Mouse (Mus musculus): ENCODE data around the gene Birc3. TPM values are rescaled to one million over a fixed set of nuclear protein-coding genes. Genes with fewer than 3 reads are reported as not detected.
"Not testable (repeated sequence)": the region's sequence is repeated elsewhere in the genome, so short reads cannot be mapped to it uniquely, and the experiment has no call there.

The Birc3 gene
- 10 to 100 TPM; 31.1 to 33.3 TPM for total RNA-seq (2021)
- long read RNA-seq, experiment 1, partial matches to known transcripts = 0 of 7 reads
- long read RNA-seq, experiment 1, other reads (novel, unspliced or antisense) = 3 of 7 reads
- long read RNA-seq, experiment 2, transcript Birc3-201 (9 exons, 2,667 nt) = major isoform, 7 of 16 reads
- long read RNA-seq, experiment 2, partial matches to known transcripts = 2 of 16 reads
- long read RNA-seq, experiment 2, other reads (novel, unspliced or antisense) = 7 of 16 reads

DNA sequence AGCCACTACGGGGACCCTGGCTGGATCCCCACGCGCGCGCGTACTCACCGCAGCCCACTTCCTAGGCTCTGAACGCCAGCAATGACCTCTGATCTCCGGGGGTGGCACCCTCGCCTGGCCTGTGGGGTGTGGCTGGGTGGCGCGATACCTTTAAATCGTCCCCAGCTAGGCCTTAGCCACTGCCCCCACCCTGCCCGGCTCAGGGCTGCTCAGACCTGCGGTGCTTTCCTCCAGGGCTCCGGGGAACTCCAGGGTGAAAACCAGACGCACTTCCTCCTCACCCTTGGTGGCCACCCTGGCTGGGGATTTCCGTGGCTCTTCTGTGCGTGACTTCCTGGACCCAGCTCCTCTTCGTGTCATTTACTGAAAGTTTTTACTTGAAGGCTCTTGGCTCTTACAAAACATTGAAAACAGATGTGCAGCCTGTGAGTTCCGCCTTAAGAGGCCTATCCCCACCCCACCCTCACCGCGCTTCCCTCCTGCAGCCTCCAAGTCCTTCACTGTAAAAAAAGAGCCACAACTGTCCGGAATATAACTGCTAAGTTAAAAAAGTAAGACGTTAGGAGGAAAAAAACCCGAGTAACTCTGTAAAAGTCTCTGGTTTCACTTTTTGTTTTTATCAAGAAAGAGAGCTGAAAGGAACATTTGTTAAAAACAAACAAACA, at the start of gene Birc3:
Birc3 (minus strand) TSS at position 412 of the 665 bp plus-strand sequence.
- DNase-seq (ENCODE audit: low spot score in 2 of 2) = peak; percentile 21 to 45

DNA sequence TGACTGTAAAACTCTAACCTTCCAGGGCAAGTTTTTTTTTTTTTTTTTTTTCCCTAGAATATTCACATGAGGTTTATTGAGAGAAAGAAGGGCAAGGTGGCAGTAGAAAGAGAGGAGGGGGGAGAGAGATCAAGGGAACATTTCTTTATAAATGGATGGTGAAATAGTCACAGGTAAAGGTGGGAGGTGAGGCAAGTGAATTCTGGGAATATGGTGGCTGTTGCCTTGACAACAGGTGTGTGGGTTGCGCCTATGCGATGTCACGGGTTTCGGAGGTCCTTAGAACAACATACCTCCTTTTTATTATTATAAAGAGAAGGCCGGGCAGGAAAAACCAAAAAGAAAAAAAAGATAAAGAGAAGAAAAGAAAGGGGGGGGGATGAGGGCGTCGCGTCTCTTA, 41.9 kb upstream of the Birc3 start:
- DNase-seq (ENCODE audit: low spot score in 2 of 2) = no peak

DNA sequence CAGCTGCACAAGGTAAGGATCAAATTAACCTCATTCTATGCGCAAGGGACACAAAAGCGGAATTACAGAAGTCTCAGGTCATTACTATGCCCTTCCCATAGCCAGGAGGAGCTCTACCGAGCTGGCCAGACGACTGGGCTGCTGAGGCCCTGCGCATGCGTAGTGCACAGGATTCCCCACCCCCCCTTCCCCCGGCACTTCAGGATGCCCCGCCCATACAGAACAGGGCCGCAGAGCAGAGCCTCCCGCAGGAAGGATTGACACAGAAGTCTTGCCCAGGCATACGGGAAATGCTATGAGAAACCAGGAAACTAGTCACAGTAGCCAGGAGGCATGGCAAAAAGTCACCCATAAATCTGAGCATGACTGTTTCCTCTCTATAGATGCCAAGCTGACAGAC, 41.5 kb upstream of the Birc3 start:
- DNase-seq (ENCODE audit: low spot score in 2 of 2) = peak in 1 of 2 experiments; percentile 24

DNA sequence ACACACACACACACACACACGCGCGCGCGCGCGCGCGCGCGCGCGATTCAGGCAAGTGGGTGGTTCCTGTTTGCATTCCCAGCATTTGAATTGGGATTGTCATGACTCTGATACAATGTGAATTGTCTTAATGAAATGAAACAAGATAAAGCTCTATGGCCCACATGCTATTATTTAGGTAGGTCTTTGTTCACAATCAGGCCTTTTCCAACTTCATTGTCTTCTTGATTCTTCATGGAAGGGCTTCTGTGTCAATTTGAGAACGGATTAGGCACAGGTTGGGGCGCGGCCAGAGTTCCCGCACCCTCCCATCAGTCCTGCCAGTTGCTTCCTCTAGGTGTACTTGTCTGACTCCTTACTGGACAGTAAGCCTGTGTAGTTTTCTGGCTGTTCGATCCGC, 41.0 kb upstream of the Birc3 start:
- DNase-seq (ENCODE audit: low spot score in 2 of 2) = no peak

DNA sequence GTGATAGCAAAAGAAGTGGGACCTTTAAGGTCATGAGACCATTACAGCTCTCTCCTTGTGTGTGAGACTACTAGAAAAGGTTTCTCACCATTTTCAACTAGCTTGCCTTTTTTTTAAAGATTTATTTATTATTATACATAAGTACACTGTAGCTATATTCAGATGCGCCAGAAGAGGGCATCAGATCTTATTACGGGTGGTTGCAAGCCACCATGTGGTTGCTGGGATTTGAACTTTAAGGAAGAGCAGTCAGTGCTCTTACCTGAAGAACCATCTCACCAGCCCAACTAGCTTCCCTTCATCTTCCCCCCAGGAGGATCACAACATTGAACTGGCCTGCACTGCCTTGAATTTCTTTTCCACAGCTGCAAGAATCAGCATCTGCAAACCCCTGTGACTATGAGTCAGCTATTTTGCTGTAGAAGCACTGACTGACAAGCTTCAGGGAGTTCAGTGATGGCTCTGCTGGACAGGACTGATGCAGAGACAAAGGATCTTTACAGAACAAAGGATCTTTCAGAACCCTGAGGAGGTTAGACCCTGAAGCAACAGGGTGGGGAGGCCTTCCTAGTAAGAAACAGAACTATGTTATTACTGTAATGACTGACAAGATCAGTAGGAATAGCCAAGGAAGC, 34.5 kb upstream of the Birc3 start:
- no peak for DNase-seq (ENCODE audit: low spot score in 2 of 2)

DNA sequence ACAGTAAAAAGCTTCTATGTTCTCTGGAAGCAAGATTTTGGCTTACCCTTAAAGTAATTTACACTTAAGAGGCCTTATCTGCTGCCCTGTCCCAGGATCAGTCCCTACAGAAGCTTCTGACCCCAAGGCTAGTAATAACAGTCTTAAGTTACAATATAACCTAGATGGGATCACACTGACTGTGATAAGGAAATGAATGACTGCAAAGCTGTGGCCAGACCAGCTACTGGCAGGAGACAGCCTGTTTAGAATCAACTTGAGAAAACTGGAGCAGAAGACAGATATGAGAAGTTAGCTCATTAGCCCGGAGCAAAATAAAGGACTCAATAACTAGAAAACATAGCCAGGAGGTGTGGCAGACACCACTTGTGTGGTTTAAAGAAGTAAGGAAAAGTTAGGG, 33.6 kb upstream of the Birc3 start:
- DNase-seq (ENCODE audit: low spot score in 2 of 2) = no peak

DNA sequence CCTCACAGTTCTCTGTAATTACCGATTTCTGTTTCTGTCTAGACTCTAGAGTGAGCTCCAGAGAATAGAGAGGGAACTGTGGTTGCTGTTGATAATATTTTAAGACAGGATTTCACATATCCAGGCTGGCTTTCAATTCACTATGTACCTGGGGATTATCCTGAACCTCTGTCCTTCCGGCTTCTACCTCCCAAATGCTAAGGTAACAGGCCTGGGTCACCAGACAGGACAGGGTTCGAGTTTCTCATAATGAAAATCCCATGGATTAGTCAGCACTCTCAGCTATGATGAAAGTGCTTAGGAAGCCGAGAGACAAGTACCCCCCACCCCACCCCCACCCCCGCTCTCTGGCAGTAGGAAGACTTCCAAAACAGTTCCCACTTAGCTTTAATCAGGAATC, 30.8 kb upstream of the Birc3 start:
- no peak for DNase-seq (ENCODE audit: low spot score in 2 of 2)

DNA sequence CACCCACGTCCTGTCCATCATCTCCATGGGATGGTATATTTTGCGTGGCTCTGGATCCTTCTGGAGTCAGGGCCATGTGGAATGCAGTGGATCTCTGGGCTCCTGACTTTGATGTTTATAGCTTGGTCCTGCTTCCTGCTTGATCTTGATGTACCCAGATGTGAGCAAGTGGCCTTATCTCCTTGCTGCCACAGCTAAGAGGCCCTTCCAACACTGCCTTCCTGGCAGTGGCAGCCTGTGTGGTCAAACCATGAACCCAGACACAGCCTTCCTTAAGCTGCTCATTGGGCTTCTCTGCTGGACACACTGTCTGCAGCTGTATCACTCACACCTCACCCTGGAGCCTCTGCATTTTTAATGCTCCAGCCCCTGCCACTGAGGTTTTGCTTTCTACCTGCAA, 30.3 kb upstream of the Birc3 start:
- no peak for DNase-seq (ENCODE audit: low spot score in 2 of 2)

DNA sequence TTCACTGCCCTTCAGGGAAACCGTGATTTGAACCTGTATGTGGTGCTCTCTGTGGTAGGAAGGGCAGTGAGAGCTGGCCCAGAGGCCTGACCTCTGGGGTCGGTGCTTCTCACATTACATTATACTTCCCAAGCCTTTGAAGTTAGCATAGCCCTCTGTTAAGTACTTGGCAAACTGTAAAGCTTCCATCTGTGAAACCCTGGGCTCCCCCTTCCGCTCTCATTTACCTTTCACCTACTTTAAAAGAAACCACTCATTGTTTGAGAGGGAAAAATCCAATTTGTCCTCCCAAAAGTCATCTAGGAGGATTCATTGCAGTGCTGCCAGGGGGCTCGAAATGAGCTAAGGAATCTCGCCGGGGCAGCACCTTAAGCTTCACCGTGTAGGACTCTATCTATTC, 29.3 kb upstream of the Birc3 start:
- no peak for DNase-seq (ENCODE audit: low spot score in 2 of 2)

DNA sequence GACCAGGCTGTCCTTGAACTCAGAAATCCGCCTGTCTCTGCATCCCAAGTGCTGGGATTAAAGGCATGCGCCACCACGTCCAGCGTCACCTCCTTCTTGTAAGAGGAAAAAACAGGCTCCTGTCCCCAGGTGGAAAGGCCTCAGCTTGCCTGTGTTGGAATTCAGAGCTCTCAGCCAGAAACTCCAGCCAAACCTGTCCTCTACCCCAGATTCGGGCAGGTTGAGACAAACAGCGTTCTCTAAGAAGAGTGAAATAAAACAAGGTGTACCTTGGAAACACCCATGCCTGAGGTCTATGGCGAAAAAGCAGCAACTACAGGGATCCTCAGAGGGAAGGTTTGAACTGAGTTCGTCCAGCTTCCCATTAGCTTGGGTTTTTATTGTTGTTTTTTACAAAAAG, 28.0 kb upstream of the Birc3 start:
- no peak for DNase-seq (ENCODE audit: low spot score in 2 of 2)

DNA sequence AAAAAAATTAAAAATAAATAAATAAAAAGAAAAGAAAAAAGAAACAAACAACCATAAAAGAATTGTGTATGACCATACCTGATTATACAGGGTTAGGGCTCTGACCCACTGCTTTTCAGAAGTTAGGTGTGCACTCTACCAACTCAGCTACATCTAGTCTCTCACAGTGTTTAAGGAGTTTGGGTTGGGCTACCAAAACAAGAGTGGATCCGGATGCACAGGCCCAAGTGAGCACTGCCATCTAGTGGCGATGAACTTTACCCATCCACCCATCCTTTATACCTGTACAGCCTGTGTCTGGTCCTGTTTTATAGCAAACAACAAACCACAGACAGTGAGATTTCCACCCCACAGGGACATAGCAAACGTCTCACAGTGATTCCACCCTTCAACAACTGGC, 24.5 kb upstream of the Birc3 start:
- DNase-seq (ENCODE audit: low spot score in 2 of 2) = peak in 1 of 2 experiments; percentile 48

DNA sequence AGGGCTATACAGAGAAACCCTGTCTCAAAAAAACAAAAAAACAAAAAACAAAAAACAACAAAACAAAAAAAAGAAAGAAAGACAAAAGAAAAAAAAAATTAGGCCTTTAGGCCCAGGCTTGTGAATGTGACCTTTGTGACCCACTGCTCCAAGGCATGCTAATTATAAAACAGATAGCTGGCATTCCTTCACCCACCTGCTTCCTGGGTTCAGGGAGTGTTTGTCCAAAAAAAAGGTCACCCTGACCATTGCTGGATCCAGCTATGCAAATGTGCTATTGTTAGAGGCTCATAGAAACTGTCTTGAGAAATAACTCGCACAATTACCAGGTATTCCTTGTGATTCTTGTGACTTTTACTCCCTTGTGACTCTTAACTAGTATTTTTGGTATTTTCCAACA, 18.8 kb upstream of the Birc3 start:
- not testable (repeated sequence) for DNase-seq (ENCODE audit: low spot score in 2 of 2)

DNA sequence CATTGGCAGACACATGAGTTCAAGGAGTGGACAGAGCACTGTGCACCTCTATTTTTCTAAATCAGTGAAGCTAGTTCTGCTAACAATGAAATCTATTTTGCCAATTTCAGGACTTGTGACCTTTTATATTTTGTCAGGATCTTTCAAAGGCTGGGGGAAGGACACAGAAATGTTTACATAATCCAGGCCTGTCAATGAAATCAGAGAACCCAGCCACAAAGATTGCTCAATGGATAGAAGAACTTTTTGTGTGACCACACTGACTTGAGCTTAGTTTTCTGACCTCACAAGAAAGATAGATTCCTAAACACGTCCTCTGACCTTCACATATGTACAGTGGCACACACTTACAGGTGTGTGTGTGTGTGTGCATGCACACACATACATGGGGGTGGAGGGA, 18.2 kb upstream of the Birc3 start:
- DNase-seq (ENCODE audit: low spot score in 2 of 2) = no peak

DNA sequence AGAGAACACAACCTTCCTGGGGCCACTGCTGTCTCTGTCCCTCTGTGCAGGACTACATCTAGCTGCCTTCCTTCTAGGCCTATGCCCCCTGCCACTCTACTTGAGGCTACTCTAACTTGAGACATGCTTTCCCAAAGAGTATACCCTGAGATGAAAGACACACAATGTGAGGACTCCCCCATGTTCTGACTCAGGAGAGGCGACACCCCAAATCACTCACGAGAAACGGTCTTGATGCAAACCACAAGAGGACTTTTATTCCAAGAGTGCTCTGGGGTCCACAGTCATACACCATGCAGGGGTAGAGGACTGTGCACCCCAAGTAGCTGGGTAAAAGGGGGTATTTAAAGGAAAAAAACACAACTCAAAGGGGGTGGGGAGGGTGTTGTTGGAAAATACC, 11.4 kb upstream of the Birc3 start:
- no peak for DNase-seq (ENCODE audit: low spot score in 2 of 2)

DNA sequence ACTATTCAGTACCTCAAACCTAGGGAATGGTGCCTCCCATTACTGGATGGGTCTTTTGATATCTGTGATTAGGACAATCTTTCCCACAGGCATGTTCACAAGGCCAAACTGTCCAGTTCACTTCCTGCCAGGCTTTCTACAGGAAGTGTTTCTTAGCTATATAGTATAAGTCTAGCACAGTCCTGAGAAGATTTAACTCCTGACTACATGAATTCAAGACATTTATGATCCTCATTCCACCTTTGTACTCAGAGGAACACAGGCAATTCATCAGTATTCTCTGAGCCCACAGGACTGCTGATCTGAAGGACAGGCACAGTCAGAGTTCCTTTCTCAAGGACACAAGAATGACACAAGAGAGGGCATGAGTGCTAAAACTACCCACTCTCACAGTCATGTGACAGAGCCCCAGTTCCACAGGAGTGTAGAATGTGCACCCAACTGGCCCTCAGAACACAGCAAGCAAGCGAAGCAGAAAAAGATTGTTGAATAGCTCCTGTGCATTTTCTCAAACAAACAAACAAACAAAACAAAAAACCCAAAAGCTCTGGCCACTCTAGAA, 9.4 kb upstream of the Birc3 start:
- DNase-seq (ENCODE audit: low spot score in 2 of 2) = no peak

DNA sequence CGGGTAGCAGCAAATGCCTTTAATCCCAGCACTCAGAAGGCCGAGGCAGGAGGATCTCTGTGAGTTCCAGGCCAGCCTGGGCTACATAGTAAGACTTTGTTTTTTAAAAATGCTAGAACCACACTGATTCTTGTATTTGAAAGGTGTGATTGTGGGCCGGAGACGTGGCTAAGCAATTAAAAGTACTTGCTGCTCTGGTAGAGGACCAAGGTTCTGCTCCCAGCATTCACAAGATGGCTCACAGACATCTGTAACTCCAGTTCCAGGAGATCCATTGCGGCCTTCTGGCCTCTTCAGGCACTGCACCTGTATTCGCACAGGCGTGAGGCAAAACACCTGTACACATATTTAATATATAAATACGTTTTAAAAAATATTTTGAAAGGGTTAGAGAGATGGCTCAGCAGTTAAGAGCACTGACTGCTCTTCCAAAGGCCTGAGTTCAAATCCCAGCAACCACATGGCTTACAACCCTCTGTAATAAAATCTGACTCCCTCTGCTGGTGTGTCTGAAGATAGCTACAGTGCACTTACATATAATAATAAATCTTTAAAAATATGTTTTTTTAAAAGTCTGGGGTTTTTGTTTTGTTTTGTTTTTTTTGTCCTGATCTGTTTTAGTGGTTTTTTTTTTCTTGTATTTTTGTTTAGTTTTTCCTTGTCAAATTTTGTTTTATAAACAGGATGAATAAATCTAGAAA, 675 bp upstream of the Birc3 start:
- no peak for DNase-seq (ENCODE audit: low spot score in 2 of 2)

DNA sequence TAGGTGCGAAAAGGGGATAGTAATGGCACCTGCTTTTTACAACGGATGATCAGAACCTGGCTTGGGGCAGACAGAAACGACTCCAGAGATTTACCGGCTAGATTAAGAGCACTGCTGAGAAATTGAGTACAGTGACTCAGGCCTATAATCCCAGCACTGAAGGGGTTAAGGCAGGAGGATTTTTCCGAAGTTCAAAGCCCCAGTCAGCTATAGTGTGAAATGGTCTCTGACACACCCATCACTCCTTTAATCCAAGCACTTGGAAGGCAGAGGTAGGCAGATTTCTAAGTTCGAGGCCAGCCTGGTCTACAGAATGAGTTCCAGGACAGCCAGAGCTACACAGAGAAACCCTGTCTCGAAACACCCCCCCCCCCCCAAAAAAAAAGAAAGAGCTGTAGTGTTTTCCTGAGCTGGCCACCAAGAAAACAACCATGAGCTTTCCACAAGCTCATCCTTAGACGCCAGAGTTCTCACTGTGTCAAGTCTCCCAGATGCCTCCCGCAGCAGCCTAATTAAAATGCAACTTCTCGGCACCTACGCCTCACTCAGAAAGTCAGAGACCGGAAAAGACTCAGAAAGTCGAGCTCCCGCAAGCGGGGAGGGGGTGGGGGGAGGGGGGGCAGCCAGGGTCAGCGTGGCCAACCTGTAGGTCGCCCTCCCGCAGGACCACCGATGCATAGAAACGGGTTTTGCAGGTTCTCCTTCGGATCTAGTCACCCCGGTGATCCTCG, 777 bp downstream of the Birc3 start:
- DNase-seq (ENCODE audit: low spot score in 2 of 2) = no peak

DNA sequence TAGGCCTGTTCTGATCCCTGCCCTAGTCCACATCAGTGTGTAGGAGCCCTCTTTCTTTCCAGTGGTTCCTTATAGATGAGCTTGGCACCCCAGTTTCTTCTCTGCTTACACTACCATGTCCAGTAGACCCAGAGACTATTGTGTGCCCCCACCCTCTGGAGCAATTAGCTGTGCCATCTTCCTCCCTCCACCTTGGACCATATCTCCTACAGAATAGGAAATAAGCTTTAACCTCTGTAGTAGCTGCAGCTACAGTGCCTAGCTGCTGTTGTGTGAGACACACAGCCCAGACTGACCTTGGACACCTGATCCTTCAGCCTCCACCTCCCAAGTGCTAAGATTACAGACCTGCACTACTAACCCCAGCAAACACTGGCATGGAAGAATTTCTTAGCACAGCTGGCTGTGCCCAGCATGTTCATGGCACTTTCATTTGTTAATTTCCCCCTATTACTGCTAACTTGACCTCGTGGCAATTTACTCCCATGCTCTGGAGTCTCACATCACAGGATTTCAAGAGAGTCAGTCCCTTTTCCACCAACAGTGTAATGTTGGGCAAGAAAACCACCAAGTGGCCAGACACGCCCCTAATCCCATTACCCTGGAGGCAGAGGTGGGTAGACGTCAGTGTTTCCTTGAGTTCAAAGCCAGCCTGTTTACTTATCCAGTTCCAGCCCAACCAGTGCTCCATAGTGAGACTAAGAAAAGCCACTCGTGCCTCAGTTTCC, 1.5 kb downstream of the Birc3 start:
- DNase-seq (ENCODE audit: low spot score in 2 of 2) = no peak

DNA sequence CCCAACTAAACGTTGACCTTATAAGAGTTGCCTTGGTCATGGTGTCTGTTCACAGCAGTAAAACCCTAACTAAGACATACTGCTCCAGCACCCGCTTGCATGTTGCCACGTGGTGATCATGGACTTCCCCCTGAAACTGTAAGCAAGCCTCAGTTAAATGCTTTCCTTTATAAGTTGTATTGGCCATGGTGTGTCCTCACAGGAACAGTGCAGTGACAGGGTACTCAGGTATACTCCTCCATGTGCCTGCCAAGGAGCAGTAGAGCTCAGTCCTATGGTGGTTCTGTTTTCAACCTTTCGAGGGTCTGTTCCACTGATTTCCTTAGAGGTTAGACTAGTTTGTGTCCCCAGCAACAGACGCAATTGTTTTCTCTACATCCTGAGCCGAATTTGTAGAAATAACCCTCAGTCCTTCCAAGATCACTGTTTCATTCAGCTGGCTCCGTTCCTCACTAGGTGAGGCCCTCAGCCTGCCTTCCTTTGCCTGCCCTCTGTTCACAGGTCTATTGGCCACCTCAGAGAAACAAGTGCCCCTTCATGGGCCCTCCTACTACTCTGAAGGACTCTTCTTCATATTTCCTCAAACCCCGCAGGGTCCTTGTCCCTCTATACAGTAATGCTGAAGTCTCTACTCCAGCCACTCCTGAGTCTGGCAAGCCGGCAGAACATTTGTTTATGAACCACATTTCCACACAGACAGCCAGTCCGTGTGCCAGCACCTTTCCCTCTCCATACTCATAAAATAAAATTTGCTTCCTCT, 2.2 kb downstream of the Birc3 start:
- no peak for DNase-seq (ENCODE audit: low spot score in 2 of 2)
